Mouse (Mus musculus) limb, embryonic 15.5 days (tissue): ENCODE results near the gene Nudt14. TPM values are rescaled to one million over a fixed set of nuclear protein-coding genes. Genes with fewer than 3 reads are reported as not detected.
A peak's percentile ranks its signal among the peaks of the same experiment; 100 is the strongest.

Source experiments
- ATAC-seq: fragments of 200-750 bp; cut with Nextera tagmentation; 2 replicates; pipeline ENCODE4 v1.8.0; 2017; ENCODE audit warnings: low read depth, moderate TSS enrichment; ENCODE audit not compliant: insufficient number of reproducible peaks, low FRiP score, low TSS enrichment
- H3K27ac ChIP-seq: fragments of 300-500 bp; sonication (generic); 2 replicates; pipeline ENCODE4 v1.5.1; 2015; ENCODE audit warnings: moderate library complexity, mild to moderate bottlenecking, inconsistent platforms
- H3K27me3 ChIP-seq: fragments of 300-500 bp; sonication (generic); 2 replicates; pipeline ENCODE4 v1.6.1; 2015; ENCODE audit warnings: inconsistent platforms
- H3K36me3 ChIP-seq: fragments of 300-500 bp; sonication (generic); 2 replicates; pipeline ENCODE4 v1.6.1; 2015; ENCODE audit warnings: inconsistent platforms
- H3K4me1 ChIP-seq: fragments of 300-500 bp; sonication (generic); 2 replicates; pipeline ENCODE4 v1.6.1; 2015; ENCODE audit warnings: inconsistent platforms
- H3K4me2 ChIP-seq: fragments of 300-500 bp; sonication (generic); 2 replicates; pipeline ENCODE4 v1.6.1; 2015; ENCODE audit warnings: mild to moderate bottlenecking, inconsistent platforms
- H3K4me3 ChIP-seq: fragments of 300-500 bp; sonication (generic); 2 replicates; pipeline ENCODE4 v1.5.1; 2015; ENCODE audit warnings: mild to moderate bottlenecking, inconsistent platforms
- H3K9ac ChIP-seq: fragments of 300-500 bp; sonication (generic); 2 replicates; pipeline ENCODE4 v1.6.1; 2015; ENCODE audit warnings: inconsistent platforms
- H3K9me3 ChIP-seq: fragments of 300-500 bp; sonication (generic); 2 replicates; pipeline ENCODE4 v1.6.1; 2016; ENCODE audit warnings: inconsistent platforms
- WGBS: fragments of 180-500 bp; shearing (Covaris S2); methylation state at CpG from one replicate; pipeline ENCODE4 v1.1.7; 2015; 5-methylcytosine and 5-hydroxymethylcytosine counted together
- polyA plus RNA-seq: library from polyadenylated mRNA; unstranded; fragments of >200 nt; fragmentation: Nextera tagmentation; extraction: Ambion mirVana; gene quantifications from 2 replicates; pipeline ENCODE4 v1.2.1, GENCODE M21; 2015

The Nudt14 gene
- polyA plus RNA-seq, 1 experiment from 2014 or later = 71.2 TPM

GRCm38 (mm10) chr12:112965783-112966182 is 23.9 kb upstream of the Nudt14 start:
- H3K27ac ChIP-seq = no peak overlapping the region
- ATAC-seq = no peak
- no peak overlapping the region for H3K4me2 ChIP-seq
- 0 out of 2 replicates have a peak, but pooled peaks cover 5% of the 10 kb centered on the region for H3K4me1 ChIP-seq
- H3K27me3 ChIP-seq = no peaks in the 10 kb centered on the region
- no peak overlapping the region for H3K9ac ChIP-seq
- no peaks in the 10 kb centered on the region for H3K9me3 ChIP-seq
- H3K36me3 ChIP-seq = peaks cover 98% of the 10 kb centered on the region
- 90% methylated on average over 13 of the region's 13 CpGs for WGBS
- H3K4me3 ChIP-seq = no peak overlapping the region

GRCm38 (mm10) chr12:112961872-112962271 is 19.9 kb upstream of the Nudt14 start:
- no peak overlapping the region for H3K9ac ChIP-seq
- 0 out of 2 replicates have a peak, but pooled peaks cover 5% of the 10 kb centered on the region for H3K4me1 ChIP-seq
- no peak for ATAC-seq
- H3K4me2 ChIP-seq = no peak overlapping the region
- H3K27me3 ChIP-seq = no peaks in the 10 kb centered on the region
- peak overlapping the region; percentile 13; the same call in 1 of the 2 replicates for H3K27ac ChIP-seq
- WGBS = 84% methylated on average over 5 of the region's 5 CpGs
- H3K9me3 ChIP-seq = no peaks in the 10 kb centered on the region
- peaks cover 84% of the 10 kb centered on the region for H3K36me3 ChIP-seq
- no peak overlapping the region for H3K4me3 ChIP-seq

- Histone ChIP-seq H3K4me3 (no peak overlapping the region), H3K4me2 (no peak overlapping the region), H3K4me1 (0 out of 2 replicates have a peak, but pooled peaks cover 5% of the 10 kb centered on the region), H3K36me3 (peaks cover 84% of the 10 kb centered on the region), H3K9me3 (no peaks in the 10 kb centered on the region), H3K27ac (peak overlapping the region; percentile 13; the same call in 1 of the 2 replicates), H3K27me3 (no peaks in the 10 kb centered on the region), H3K9ac (no peak overlapping the region)
- no peak for ATAC-seq
- 71% methylated on average over 7 of the region's 7 CpGs for WGBS
Measured at GRCm38 (mm10) chr12:112961428-112961827, 19.5 kb upstream of the Nudt14 start.

DNA sequence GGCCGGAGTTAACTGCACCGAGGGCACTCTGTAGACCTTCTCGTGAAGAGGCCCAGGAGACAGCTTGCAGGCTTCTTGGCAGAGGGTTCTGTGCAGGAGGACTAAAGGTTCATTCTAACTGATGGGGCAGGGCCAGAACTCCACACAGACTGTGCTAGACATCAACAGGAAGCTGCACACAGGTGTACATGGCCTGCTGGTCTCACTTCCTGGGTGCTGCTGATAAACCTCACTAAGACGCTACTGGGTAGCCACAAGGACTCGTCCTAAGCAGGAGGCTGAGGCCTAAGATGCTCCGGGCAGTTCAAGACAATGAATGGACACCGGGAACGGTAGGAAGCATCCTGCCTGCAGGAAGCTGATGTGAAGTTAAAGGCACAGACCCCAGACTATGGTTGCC is 17.5 kb upstream of the Nudt14 start:
- Histone ChIP-seq H3K36me3 (peaks cover 71% of the 10 kb centered on the region), H3K4me2 (no peak overlapping the region), H3K27me3 (no peaks in the 10 kb centered on the region), H3K9ac (no peak overlapping the region), H3K4me3 (no peak overlapping the region), H3K27ac (no peak overlapping the region), H3K4me1 (0 out of 2 replicates have a peak, but pooled peaks cover 5% of the 10 kb centered on the region), H3K9me3 (no peaks in the 10 kb centered on the region)
- no peak for ATAC-seq
- WGBS = 83% methylated on average over 8 of the region's 8 CpGs

DNA sequence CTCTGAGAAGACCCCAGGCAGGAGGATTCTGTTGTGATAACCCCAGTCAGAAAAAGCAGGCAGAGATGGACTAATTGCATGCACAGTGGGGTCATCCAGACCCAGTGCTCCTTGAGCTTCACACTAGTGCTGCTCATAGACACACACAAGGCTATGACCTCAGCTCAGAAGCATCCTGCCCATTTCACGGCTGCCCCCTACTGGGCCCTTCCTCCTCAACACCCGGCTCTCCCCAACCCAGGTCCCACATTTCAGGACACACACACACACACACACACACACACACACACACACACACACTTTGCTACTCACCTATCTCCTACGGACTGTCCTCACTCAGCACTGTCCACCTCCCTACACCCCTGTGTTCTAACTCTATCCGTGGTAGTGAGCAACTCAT is 16.4 kb upstream of the Nudt14 start:
- ATAC-seq = no peak
- Histone ChIP-seq H3K27ac (no peak overlapping the region), H3K4me2 (no peak overlapping the region), H3K36me3 (peaks cover 60% of the 10 kb centered on the region), H3K4me1 (0 out of 2 replicates have a peak, but pooled peaks cover 5% of the 10 kb centered on the region), H3K9me3 (no peaks in the 10 kb centered on the region), H3K9ac (no peak overlapping the region), H3K4me3 (no peak overlapping the region), H3K27me3 (no peaks in the 10 kb centered on the region)
- 34% methylated on average over 4 of the region's 4 CpGs for WGBS

- Histone ChIP-seq H3K4me1 (peaks cover 11% of the 10 kb centered on the region), H3K27me3 (no peaks in the 10 kb centered on the region), H3K9ac (no peak overlapping the region), H3K9me3 (no peaks in the 10 kb centered on the region), H3K36me3 (peaks cover 35% of the 10 kb centered on the region), H3K4me2 (no peak overlapping the region), H3K4me3 (no peak overlapping the region), H3K27ac (no peak overlapping the region)
- 36% methylated on average over 4 of the region's 4 CpGs for WGBS
- ATAC-seq = no peak
Measured at GRCm38 (mm10) chr12:112955800-112956199, 13.9 kb upstream of the Nudt14 start.

GRCm38 (mm10) chr12:112952926-112953565 is 11.1 kb upstream of the Nudt14 start:
- Histone ChIP-seq H3K9ac (no peak overlapping the region), H3K4me2 (no peak overlapping the region), H3K9me3 (no peaks in the 10 kb centered on the region), H3K27ac (no peak overlapping the region), H3K27me3 (no peaks in the 10 kb centered on the region), H3K4me1 (peaks cover 24% of the 10 kb centered on the region), H3K36me3 (peaks cover 18% of the 10 kb centered on the region), H3K4me3 (no peak overlapping the region)
- ATAC-seq = no peak
- 67% methylated on average over 3 of the region's 3 CpGs for WGBS

GRCm38 (mm10) chr12:112952433-112952832 is 10.5 kb upstream of the Nudt14 start:
- H3K36me3 ChIP-seq = peaks cover 14% of the 10 kb centered on the region
- no peak overlapping the region for H3K4me2 ChIP-seq
- H3K4me1 ChIP-seq = peaks cover 25% of the 10 kb centered on the region
- WGBS = 47% methylated on average over 8 of the region's 8 CpGs
- no peak overlapping the region for H3K4me3 ChIP-seq
- H3K27me3 ChIP-seq = no peaks in the 10 kb centered on the region
- no peak overlapping the region for H3K27ac ChIP-seq
- no peak for ATAC-seq
- no peaks in the 10 kb centered on the region for H3K9me3 ChIP-seq
- H3K9ac ChIP-seq = no peak overlapping the region

GRCm38 (mm10) chr12:112951150-112951842 is 9.4 kb upstream of the Nudt14 start:
- WGBS = 14% methylated on average over 7 of the region's 7 CpGs
- H3K4me1 ChIP-seq = peaks cover 25% of the 10 kb centered on the region
- ATAC-seq = no peak
- H3K9me3 ChIP-seq = no peaks in the 10 kb centered on the region
- no peak overlapping the region for H3K4me2 ChIP-seq
- H3K4me3 ChIP-seq = peak overlapping the region; percentile 61; the same call in 1 of the 2 replicates
- H3K36me3 ChIP-seq = 0 out of 2 replicates have a peak, but pooled peaks cover 4% of the 10 kb centered on the region
- no peak overlapping the region for H3K9ac ChIP-seq
- H3K27me3 ChIP-seq = no peaks in the 10 kb centered on the region
- H3K27ac ChIP-seq = 0 out of 2 replicates have a peak overlapping the region, but pooled peaks have one; percentile 33

DNA sequence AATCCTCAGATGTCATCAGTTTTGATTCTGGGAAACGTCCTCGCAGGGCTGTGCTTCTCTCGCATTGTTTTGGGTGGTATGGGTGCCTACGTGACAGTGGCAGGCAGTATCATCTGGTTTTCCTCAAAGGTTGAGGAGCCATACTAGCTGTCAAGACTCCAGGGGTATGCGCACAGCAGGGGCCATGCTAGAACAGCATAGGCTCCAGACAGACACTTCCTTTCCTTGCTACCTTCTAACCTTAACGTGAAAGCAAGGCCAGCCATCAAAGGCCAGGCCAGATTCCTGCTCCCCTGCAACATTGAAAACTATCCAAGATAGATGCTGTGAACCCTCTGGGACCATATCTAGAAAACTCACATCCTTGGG is 8.8 kb upstream of the Nudt14 start:
- Histone ChIP-seq H3K4me2 (peak overlapping the region; percentile 97), H3K36me3 (0 out of 2 replicates have a peak, but pooled peaks cover 4% of the 10 kb centered on the region), H3K27ac (0 out of 2 replicates have a peak overlapping the region, but pooled peaks have one; percentile 33), H3K4me3 (peak overlapping the region; percentile 61), H3K4me1 (peaks cover 25% of the 10 kb centered on the region), H3K9me3 (no peaks in the 10 kb centered on the region), H3K9ac (no peak overlapping the region; the same call in 1 of the 2 replicates), H3K27me3 (no peaks in the 10 kb centered on the region)
- ATAC-seq = no peak
- WGBS = 3% methylated on average over 6 of the region's 6 CpGs

DNA sequence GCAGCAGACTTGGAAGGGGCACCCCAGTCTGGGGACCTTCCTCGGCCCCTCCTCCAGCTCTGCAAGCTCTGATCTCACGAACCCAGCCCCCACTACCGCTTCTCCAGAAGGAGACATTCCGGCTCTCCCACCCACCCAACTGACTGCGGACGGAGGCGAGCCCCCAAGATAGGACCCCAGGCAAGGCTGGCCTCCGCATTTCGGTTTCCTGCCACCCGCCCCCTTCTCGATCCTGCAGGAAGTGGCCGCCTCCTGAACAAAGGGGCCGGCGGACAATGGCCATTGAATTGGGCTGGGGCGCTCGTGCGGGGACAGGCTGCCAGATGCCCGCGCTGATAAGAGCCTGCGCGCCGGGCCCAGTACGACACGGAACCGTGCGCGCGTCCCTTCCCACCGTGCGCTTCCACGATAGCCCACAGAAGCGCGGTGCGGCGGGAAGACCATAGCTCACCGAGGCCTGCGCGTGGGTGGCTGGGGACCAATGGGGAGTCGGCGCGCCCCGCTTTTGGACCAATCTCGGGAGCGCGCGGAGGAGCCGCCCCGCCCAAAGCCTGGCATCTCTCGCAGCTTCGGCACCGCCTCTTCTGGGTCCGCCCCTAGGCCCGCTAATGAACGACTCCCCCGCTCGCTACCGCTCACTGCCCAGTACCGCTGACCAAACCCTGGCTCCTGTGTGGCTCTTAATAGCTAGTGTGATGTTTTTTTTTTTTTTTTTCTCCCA is 8.3 kb upstream of the Nudt14 start:
- peak; percentile 72 for ATAC-seq
- 0% methylated on average over 58 of the region's 58 CpGs for WGBS
- Histone ChIP-seq H3K27me3 (no peaks in the 10 kb centered on the region), H3K4me3 (peak overlapping the region; percentile 61), H3K4me1 (peaks cover 25% of the 10 kb centered on the region), H3K36me3 (0 out of 2 replicates have a peak, but pooled peaks cover 4% of the 10 kb centered on the region), H3K4me2 (peak overlapping the region; percentile 97), H3K27ac (peak overlapping the region; percentile 73; the same call in 1 of the 2 replicates), H3K9ac (peak overlapping the region; percentile 66), H3K9me3 (no peaks in the 10 kb centered on the region)
